Mouse (Mus musculus) kidney, postnatal 4 days (tissue): ENCODE measurements around the gene Sgce.
"Not testable (repeated sequence)": the region's sequence is repeated elsewhere in the genome, so short reads cannot be mapped to it uniquely, and the experiment has no call there.

Experiments used
- DNase-seq, 2 experiments: peaks; one replicate each; pipeline ENCODE4 v3.0.0; 2021; ENCODE audit warnings: mixed read lengths in 2 of 2

Gene Sgce

DNA sequence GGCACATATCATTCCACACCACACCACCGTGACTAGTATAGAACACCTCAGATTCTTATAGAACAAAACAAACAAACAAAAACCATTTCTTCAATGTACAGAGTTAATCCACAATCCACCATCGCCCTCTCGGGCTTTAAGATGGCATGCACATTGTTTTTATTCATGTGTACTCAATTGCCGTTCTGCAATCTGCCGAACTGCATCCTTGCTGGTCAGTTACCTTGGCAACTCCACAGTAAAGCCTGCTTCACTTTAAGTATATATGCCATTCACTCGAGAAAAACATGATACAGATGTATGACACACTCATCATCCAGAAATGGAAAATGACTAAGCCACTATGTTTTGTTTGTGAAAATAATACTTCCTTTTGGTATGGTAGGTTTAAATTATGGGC, 24.9 kb downstream of the Sgce start:
- DNase-seq = no peak

DNA sequence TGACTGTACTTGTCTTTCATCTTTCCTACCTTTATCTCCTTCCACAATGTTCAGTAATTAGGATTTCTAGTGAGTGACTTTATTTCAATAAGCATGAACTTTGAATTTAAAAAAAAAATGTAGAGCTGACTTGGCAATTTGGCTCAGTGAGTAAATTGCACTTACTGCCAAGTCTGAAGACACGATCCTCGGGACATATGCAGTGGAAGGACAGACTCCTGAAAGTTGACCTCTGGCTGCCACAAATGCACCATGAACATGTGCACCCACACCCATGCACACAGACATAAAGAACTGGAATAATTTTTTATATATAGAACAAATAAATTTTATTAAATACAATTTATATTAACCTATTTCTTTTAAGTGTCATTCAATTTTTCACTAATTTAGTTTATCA, 29.7 kb downstream of the Sgce start:
- no peak for DNase-seq

DNA sequence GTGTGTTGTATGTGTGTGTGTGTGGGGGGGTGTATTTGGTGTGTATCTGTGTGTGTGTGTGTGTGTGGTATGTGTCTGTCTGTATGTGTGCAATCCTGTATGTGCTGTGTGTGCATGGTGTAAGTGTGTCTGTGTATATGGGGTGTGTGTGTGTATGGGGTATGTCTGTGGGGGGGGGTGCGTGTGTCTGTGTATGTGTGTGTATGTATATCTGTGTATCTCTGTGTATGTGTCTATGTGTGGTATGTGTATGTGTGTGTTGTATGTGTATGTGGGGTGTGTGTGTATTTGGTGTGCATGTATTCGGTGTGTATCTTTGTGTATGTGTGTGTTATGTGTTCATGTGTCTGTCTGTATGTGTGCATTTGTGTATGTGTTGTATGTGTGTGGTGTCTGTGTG, 30.8 kb downstream of the Sgce start:
- no peak for DNase-seq

DNA sequence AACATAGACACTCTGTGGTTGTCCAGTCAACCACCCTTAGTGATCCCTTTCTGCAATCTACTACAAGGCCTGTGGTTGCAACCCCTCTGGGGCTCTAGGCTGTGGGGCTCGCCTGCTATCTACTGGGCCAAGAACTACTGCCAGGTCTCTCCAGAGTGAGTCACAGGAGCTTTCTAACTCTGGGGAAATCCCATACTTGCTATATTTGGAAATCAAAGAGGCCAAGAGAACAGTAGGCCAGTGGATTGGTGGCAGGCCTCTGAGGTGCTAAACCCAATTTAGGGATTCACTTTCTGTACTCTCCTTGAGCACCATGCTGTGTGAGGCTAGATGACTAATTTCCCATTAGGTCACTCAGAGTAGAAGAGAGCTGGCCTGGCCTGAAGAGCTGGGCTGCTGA, 38.0 kb downstream of the Sgce start:
- DNase-seq = no peak

DNA sequence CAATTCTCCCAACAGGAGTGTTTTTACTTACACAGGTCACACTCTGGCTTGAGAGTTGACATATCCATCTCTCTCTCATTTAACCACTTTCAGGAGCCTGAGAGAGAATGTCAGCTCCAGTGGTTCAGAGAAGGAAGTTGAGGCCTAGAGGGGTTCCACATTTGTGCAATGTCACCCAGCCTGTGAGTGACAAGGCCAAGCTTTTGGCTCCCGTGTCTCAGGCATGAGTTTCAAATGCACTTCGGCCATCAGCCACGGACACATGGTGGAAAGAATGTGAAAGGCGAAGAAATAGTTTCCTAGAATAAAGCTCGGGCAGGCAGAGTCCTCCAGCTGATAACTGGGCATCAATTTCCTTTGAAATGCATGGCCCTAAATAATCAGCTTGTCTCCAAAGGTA, 40.6 kb downstream of the Sgce start:
- no peak for DNase-seq

DNA sequence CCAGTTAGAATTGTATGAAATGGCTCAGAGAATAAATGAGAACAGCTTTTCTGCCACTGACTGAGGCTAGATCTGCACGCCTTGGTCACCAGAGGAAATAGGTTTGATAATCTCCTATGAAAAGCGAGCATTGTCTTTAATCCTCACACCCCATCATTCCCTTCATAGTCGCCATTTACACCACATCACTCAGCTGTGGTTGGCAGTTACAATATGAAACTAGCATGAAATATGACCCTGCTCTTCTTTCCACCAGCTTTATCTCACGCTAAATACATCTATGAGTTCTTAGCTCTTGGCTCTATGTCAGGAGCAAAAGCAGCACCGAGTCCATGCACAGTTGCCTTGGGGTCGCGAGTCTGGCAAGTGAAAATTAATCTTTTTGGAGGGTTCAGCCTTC, 43.1 kb downstream of the Sgce start:
- no peak for DNase-seq

DNA sequence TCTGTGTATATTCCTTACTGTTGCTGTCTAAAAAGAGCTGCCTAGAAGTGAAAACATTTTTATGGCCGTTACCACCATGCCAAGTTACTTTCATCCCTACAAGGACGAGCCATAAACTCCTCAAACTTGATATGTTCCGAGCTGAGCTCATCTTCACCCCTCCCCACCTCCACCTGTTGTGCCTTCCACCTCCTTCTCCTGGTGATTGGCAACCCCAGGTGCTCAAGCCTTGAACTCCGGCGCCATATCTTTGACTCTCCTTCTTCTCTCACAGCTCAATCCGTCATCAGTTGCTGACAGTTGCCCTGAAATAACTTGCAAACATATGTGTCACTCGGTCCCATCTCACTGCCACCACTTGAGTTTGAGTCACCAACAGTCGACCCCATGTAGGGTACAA, 45.4 kb downstream of the Sgce start:
- no peak for DNase-seq

DNA sequence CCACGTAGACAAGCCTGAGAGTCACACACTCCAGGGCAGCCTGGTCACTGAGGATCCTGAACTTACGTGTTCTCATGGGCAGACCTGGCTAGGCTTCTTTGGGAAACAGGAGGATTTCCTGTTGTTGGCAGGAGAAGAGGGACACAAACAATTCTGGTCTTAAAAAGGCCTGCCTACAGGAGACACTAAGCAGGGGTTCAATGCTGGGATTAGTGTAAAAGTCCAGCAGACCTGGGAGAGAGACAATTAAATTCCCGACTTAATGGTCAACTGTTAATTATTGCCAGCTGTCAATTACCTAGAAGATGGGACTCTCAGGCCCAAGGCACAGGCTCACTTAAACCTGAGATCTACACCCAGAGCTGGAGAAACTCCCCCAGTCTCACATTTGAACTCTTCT, 51.2 kb downstream of the Sgce start:
- DNase-seq = no peak

DNA sequence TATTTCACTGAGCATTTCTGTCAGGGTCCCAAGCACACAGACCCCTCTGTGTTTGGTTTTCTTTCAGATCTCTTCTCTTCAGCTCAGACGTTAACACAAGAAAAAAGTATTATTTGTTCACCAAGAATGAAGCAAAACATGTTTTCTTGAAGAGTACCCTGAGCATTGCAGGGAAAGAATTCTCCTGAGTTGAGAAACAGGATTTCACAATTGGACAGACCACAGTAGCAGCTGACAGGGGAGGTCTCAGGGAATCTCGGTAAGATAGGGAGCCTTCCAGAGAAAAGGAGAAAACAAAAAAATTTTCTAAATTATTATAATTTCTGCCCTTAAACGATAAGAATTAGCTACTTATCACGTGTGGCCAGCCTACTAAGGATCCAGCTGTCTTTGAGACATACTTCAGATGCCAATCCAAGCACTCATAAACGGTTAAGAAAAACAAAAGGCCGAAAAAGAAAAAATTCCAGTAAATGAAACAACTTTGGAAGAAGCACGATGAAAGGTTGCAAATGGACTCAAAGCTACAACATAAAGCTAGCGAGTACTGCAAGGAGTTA, 52.3 kb downstream of the Sgce start:
- DNase-seq = no peak

DNA sequence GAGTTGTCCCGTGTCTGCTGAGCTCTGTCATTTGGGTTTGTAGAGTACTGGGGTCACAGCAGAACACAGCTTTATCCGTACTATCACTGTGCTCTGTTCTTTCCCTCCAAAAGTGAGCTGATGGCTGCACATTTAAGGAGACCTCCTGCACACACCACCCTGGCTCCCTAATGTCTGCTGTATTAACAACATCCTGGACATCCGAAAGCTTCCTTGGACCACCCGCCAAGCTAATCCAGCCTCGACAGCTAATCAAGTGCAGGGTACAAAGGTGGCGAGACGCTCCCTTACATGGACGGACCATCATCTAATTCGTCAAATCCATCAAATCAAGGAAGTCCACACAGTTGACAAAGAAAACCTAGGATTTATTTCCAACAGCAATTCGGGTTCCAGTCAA, 53.5 kb downstream of the Sgce start:
- DNase-seq = no peak

DNA sequence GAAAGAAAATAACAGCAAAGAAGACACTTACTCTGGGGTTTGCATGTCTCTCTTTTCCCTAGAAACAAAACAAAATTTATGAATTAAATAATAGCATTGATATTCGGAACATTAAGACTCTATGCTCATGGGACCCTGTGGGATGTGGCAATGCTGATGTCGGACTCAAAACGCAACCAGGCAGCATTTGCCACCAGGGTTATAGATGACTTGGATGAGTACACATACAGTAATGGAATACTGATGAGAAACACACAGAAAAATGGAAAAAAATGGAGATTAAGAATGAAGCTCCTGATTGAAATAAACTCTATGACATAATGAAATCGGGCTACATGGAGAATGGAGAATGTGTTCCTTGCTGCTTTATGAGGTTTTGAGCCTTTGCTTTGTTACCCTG, 56.6 kb downstream of the Sgce start:
- DNase-seq = no peak

DNA sequence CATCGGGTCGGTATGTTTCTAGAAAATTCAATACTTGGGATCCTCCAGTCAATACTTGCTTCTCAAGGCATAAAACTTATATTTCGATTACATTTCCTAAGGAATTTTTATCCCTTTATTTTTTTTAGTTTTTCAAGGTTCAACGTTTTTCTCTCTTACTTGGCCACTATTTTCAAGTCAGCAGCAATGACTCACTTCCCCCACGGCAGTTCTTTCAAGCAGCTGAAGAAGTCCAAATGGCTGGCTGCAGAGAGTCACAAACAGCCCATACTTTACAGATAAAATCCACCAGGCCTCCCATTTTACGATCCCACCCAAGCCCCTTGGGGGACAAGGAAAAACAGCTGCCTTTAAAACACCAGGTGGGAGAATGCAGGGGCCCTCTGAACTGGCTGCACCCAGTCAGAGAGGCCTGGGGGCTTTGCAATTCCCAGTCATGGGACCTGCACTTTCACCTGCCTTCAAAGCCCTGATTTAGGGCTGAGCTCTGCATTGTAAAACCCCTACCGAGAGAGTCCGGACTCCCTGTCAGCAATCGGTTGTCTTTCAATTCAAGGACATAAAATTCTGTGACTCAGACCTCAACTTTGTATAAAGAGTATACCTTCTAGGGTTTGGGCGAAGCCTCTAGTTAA, 62.2 kb downstream of the Sgce start:
- peak; percentile 6 to 13 for DNase-seq

DNA sequence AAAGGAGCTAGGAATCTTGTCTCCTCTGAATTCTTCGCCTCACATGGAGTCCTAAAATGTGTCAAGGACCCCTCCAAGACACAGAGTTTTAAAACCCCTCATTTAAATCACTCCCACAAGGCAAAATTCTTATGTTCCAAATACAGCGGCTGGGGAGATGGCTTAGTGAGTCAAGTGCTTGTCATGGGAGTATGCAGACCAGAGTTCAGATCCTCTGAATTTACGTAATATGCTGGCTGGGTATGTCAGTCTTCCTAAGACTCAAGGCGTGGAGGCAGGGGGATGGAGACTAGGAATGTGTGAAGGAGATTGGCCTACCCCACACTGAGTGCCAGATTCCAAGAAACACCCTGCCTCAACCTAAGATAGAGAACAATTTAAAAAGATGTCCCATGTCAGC, 66.4 kb downstream of the Sgce start:
- DNase-seq = no peak

DNA sequence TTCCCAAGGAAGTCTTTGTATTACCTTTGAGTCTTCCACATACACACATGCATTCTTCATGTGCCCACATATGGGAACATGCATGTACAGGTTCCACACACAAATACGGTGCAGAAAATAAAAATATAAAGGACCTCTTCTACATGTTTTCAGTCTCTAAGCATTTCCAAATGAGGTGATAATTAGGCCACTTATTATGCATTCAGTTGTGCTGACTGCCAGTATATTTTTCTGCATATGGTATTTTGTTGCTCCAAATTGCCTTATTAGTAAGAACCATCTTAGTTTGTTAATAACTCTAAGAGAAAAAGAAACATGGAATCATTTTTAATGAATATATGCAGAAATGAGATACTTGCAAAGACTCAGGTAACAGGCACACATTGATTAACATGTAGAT, 67.0 kb downstream of the Sgce start:
- no peak for DNase-seq

DNA sequence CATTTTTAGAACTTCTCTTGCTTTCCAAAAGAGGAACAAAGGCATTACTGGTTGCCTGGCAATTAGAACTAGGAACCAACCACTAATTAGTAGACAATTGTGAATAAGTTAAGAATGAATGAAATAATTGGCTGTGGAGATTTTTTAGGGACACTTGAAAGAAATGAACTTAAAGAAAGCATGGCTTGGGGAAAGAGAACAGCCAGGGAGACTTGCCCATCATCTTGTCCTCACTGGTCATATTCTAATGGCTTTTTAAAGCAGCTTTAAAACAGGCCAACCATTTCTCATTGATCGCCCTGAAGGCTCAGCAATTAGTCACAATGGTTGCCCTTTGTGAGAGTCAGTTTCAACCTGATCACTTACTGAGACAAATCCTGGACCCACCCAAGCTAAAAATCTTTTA, 69.6 kb downstream of the Sgce start:
- no peak for DNase-seq

DNA sequence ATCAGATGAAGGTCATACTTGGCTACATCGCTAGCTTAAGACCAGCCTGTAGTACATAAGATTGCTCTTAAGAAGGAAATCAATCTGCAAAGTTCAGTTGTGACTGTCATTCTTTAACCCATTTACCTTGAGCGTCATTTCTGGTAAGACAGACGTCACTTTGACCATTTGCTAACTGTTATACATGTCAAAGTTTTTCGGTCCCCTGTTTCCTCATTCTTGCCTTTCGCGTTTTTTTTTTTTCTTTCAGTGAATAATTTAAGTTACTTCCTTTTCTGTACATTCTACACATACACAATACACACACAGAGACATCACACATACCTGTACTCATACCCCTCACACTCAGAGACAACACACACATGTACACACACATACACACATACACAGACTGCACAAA, 81.9 kb downstream of the Sgce start:
- DNase-seq = no peak

DNA sequence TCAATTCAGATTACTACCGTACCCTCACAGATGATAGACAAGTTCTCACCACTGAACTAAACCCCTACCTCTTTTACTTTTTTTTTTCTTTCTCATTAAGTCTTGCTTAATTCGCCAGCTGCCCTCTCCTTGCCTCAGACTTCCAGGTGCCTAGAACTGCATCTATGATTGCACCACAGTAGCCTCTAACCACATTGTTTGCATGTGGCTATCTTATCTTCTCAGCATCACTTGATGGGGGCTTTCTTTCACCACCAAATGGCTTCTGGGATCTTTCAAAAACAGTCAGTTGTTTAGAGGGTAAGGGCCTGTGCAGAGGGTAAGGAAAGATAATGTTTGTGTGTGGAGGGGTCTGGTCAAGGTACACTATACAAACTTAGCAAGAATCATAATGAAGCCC, 82.7 kb downstream of the Sgce start:
- DNase-seq = no peak

DNA sequence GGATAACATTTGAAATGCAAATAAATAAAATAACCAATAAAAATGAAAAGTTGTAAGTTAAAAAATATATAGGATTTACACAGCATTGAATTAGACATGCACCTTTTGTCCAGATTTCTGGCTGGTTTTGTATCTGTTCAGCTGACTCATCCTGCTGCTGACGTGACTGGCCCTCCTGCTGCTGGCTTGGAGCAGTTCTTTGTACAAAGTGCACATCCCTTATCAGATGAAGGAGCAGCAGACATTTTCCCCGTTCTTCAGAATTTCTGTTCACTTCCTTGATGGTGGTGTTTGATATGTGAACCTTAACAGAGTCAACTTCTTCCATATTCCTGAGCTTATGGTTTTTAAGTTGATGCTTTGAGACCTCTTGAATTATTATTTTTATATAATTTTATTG, 83.5 kb downstream of the Sgce start:
- DNase-seq = no peak

DNA sequence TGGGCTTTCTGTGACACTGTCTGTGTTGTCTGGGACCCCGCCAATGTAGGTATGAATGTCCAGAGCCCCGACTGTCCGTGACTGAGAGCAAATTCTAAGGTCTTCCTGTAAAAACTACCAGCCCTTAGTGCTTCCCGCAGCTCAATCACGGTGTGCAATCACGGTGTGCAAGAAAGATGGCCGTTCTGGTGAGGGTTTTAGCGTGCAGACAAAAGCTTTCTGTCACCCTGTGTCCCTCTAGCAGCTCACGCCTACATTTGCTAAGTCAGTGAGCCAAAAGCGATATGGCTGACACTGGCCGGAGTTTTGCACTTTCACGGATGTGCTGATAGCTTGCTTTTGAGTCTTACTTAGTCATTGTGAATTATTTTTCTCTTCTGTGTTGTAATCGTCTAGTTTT, 88.1 kb downstream of the Sgce start:
- DNase-seq = no peak

DNA sequence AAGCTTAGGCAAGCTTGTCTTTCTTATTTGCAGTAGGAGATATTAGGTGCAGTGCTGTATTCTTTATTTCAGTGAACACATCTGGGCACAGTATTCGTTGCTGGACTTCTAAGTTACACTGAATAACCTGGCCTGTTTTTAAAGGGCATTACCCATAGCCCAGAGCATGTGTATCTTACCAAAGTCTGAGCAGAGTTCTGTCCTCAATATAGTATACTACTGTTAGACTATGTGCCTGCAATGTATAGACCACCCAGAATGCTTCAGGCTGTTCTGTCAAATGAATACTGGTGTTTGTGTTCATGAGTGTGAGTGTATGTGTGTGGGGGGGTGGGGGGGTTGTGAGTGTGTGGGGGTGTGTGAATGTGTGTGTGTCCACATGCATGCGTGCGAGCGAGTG, 91.1 kb downstream of the Sgce start:
- DNase-seq = no peak

DNA sequence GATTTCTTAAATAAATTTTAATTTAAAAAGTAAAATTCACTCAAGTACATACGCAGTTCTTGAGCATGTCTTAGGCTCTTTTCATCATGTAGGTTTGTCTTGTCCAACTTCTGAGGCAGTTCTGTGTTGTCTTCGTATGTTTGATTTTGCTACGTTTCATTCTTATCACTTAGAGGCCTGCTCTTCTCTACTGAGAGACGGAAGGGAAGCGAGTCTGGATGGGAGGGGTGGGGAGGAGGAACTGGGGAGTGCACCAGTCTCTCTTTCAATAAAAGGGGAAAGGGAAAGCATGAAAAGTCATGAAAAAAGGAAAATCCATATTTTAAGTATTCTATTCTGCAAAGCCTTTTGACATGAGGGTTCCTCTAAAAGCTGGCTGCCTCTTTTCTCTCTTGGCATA, 91.5 kb downstream of the Sgce start:
- DNase-seq = no peak

DNA sequence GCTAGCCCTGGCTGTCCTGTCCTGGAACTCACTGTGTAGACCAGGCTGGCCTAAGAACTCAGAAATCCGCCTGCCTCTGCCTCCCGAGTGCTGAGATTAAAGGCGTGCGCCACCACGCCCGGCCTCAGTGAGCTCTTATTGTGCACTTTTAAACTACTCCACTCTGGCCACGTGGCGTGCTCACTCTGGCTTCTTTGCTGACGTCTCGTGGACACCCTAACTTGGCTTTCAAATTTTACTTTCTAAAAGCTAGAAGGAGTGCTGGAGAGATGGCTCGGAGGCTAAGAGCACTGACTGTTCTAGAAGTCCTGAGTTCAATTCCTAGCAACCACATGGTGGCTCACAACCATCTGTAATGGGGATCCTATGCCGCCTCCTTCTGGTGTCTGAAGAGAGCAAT, 93.3 kb downstream of the Sgce start:
- not testable (repeated sequence) for DNase-seq

DNA sequence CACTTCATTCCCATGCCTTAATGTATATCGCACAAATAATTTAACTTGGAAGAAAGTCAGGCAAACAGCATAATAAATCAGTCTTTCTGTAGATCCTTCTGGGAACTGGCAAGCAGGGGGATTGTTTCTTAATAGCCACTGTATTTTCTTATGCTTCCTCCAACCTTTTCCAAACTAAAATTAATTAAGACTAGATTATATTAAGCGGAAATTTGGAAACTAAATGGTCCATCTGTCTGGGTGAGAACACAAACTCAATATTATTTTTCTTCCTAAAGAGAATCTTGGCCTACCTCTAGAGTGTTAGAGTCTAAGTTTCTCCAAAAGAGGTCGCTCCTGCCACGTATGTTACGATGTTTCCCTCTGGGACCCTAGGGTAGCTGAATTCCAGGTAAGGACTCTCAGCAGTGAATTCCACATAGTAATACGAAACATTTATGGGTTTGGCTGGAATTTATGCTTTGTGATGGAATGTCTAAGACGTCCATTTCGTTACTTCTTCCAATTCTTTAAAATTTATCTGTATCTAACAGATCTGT, 94.3 kb downstream of the Sgce start:
- DNase-seq = no peak

DNA sequence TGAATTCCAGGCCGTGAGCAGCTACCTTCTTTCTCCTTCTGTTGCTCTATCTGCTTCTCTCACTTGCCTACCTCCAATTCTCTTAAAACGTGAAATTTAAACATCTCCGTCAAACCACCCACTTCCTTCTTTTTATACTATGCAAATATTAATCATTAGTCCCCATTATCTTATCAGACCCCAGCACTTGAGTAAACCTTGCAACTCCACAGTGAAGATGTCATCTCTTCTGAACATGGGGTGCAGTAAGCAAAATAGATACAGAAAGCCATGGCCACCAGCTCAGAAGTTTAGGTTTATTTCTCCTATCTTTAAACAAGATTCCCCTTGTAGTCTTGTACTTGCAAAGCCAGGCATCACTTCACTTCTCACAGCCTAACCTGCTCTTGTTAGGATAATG, 99.7 kb downstream of the Sgce start:
- no peak for DNase-seq

DNA sequence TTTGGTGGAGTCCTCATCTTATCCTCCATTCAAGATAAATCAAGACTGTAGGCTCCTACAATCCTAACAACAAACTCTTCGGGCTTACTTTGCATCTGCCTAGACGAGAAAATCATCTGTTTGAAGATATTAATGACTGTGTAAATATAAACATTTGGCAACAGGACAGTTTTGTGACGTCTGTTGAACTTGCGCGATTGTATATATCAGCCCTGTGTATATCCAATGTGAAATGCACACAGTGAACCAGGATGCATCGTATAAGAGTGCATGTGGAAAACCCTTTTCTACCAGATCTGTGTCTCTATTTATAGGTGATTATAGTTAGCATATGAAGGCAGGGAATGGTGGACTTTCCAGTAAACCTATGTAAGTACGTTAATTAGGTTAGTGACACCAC, 104.9 kb downstream of the Sgce start:
- no peak for DNase-seq
